Mouse (Mus musculus) liver, embryonic 13.5 days (tissue): ENCODE measurements around the gene Zbed6. TPM values are rescaled to one million over a fixed set of nuclear protein-coding genes. Genes with fewer than 3 reads are reported as not detected.

ENCODE experiments used
- ATAC-seq: fragments of 200-750 bp; cut with Nextera tagmentation; 2 replicates; pipeline ENCODE4 v1.8.0; 2017; ENCODE audit warnings: low read depth, mild to moderate bottlenecking, moderate number of reproducible peaks, moderate library complexity
- DNase-seq: peaks from one replicate; pipeline ENCODE4 v3.0.0; 2022
- H3K27ac ChIP-seq: fragments of 300-500 bp; sonication (generic); 2 replicates; pipeline ENCODE4 v1.5.1; 2015; ENCODE audit warnings: moderate library complexity, mild to moderate bottlenecking, inconsistent platforms
- H3K27me3 ChIP-seq: fragments of 300-500 bp; sonication (generic); 2 replicates; pipeline ENCODE4 v1.6.1; 2015; ENCODE audit warnings: mild to moderate bottlenecking, inconsistent platforms
- H3K36me3 ChIP-seq: fragments of 300-500 bp; sonication (generic); 2 replicates; pipeline ENCODE4 v1.6.1; 2015; ENCODE audit warnings: mild to moderate bottlenecking, inconsistent platforms
- H3K4me1 ChIP-seq: fragments of 300-500 bp; sonication (generic); replicated peaks from 2 replicates; pipeline ENCODE4 v1.6.1; 2015; ENCODE audit warnings: inconsistent platforms
- H3K4me2 ChIP-seq: fragments of 300-500 bp; sonication (generic); 2 replicates; pipeline ENCODE4 v1.6.1; 2015; ENCODE audit warnings: inconsistent platforms, mild to moderate bottlenecking, moderate library complexity
- H3K4me3 ChIP-seq: fragments of 300-500 bp; sonication (generic); replicated peaks from 2 replicates; pipeline ENCODE4 v1.5.1; 2015; ENCODE audit warnings: mild to moderate bottlenecking, inconsistent platforms
- H3K9ac ChIP-seq: fragments of 300-500 bp; sonication (generic); 2 replicates; pipeline ENCODE4 v1.6.1; 2015; ENCODE audit warnings: mild to moderate bottlenecking, inconsistent platforms
- H3K9me3 ChIP-seq: fragments of 300-500 bp; sonication (generic); replicated peaks from 2 replicates; pipeline ENCODE4 v1.6.1; 2016; ENCODE audit warnings: inconsistent platforms
- WGBS: fragments of 180-500 bp; shearing (Covaris S2); methylation state at CpG from one replicate; pipeline ENCODE4 v1.1.7; 2015; ENCODE audit not compliant: insufficient replicate concordance; 5-methylcytosine and 5-hydroxymethylcytosine counted together
- polyA plus RNA-seq: library from polyadenylated mRNA; unstranded; fragments of >200 nt; fragmentation: Nextera tagmentation; extraction: Ambion mirVana; gene quantifications from 2 replicates; pipeline ENCODE4 v1.2.1, GENCODE M21; 2015

Zbed6 gene
- polyA plus RNA-seq, 1 experiment from 2014 or later, result not detected

GRCm38 (mm10) chr1:133618311-133618710 lies 42.4 kb downstream of the Zbed6 start:
- Histone ChIP-seq H3K9me3 (no peaks in the 10 kb centered on the region), H3K9ac (0 out of 2 replicates have a peak overlapping the region, but pooled peaks have one; percentile 7), H3K27me3 (no peaks in the 10 kb centered on the region), H3K4me1 (peaks cover 22% of the 10 kb centered on the region), H3K4me3 (no peak overlapping the region), H3K36me3 (peaks cover 49% of the 10 kb centered on the region), H3K4me2 (no peak overlapping the region), H3K27ac (peak overlapping the region; percentile 48)
- WGBS, result 54% methylated on average over 8 of the region's 8 CpGs
- ATAC-seq, result peak; percentile 77
- no peak for DNase-seq

- H3K9me3 ChIP-seq, result no peaks in the 10 kb centered on the region
- no peak overlapping the region for H3K9ac ChIP-seq
- peaks cover 45% of the 10 kb centered on the region for H3K36me3 ChIP-seq
- peak; percentile 75 for ATAC-seq
- peaks cover 22% of the 10 kb centered on the region for H3K4me1 ChIP-seq
- H3K4me2 ChIP-seq, result no peak overlapping the region
- no peaks in the 10 kb centered on the region for H3K27me3 ChIP-seq
- H3K27ac ChIP-seq, result peak overlapping the region; percentile 48
- WGBS, result 11% methylated on average over 2 of the region's 2 CpGs
- DNase-seq, result no peak
- no peak overlapping the region for H3K4me3 ChIP-seq
Observed at GRCm38 (mm10) chr1:133617908-133618307, 42.8 kb downstream of the Zbed6 start.

GRCm38 (mm10) chr1:133613817-133614216 lies 46.9 kb downstream of the Zbed6 start:
- Histone ChIP-seq H3K27ac (no peak overlapping the region), H3K4me2 (no peak overlapping the region), H3K27me3 (no peaks in the 10 kb centered on the region), H3K4me1 (peaks cover 27% of the 10 kb centered on the region), H3K9ac (no peak overlapping the region), H3K9me3 (no peaks in the 10 kb centered on the region), H3K36me3 (peaks cover 10% of the 10 kb centered on the region; the same call in 1 of the 2 replicates), H3K4me3 (no peak overlapping the region)
- WGBS, result 66% methylated on average over 3 of the region's 3 CpGs
- ATAC-seq (no peak), DNase-seq (no peak)

- Histone ChIP-seq H3K27ac (no peak overlapping the region), H3K9ac (no peak overlapping the region), H3K27me3 (no peaks in the 10 kb centered on the region), H3K4me3 (no peak overlapping the region), H3K4me2 (no peak overlapping the region), H3K9me3 (no peaks in the 10 kb centered on the region), H3K4me1 (peaks cover 30% of the 10 kb centered on the region), H3K36me3 (peaks cover 23% of the 10 kb centered on the region)
- 56% methylated on average over 1 of the region's 1 CpGs for WGBS
- no peak for DNase-seq
- no peak for ATAC-seq
Observed at GRCm38 (mm10) chr1:133611436-133611835, 49.2 kb downstream of the Zbed6 start.

- no peaks in the 10 kb centered on the region for H3K27me3 ChIP-seq
- DNase-seq (no peak), ATAC-seq (no peak)
- H3K27ac ChIP-seq, result no peak overlapping the region
- peak overlapping the region; percentile 31 for H3K4me3 ChIP-seq
- H3K36me3 ChIP-seq, result peaks cover 31% of the 10 kb centered on the region
- WGBS, result 53% methylated on average over 6 of the region's 6 CpGs
- 0 out of 2 replicates have a peak overlapping the region, but pooled peaks have one; percentile 13 for H3K9ac ChIP-seq
- no peaks in the 10 kb centered on the region for H3K9me3 ChIP-seq
- peaks cover 31% of the 10 kb centered on the region for H3K4me1 ChIP-seq
- peak overlapping the region; percentile 40 for H3K4me2 ChIP-seq
Observed at GRCm38 (mm10) chr1:133610601-133611000, 50.1 kb downstream of the Zbed6 start.

- H3K4me2 ChIP-seq, result peak within 1 kb of the TSS; percentile 79
- H3K9me3 ChIP-seq, result no peaks in the 10 kb centered on the region
- no peaks in the 10 kb centered on the region for H3K27me3 ChIP-seq
- peak within 1 kb of the TSS; percentile 91 for H3K9ac ChIP-seq
- H3K4me1 ChIP-seq, result peaks cover 38% of the 10 kb centered on the region
- peak within 1 kb of the TSS; percentile 88 for H3K4me3 ChIP-seq
- peaks cover 38% of the 10 kb centered on the region for H3K36me3 ChIP-seq
- WGBS, result under 1% methylated on average over 73 of the region's 73 CpGs
- peak; percentile 97 for ATAC-seq
- DNase-seq, result peak; percentile 92
- H3K27ac ChIP-seq, result peak within 1 kb of the TSS; percentile 83
Observed at GRCm38 (mm10) chr1:133609771-133610502, 50.7 kb downstream of the Zbed6 start, which contains the start of gene Snrpe. Gene Snrpe (minus strand): TSS chr1:133610291.

Other genes with a start within 250 kb of the Zbed6 start
- 1.3 and 1.5 TPM in 2 replicates for gene Sox13, start 236.5 kb downstream of the Zbed6 start, polyA plus RNA-seq
- gene Snrpe, start 50.6 kb downstream of the Zbed6 start, polyA plus RNA-seq, result 501 and 514 TPM in 2 replicates
- 0.97 and 1.2 TPM in 2 replicates for gene Gm38394, start 433 bp upstream of the Zbed6 start, polyA plus RNA-seq
- 0.28 and 0.65 TPM in 2 replicates for gene Lax1, start 29.2 kb upstream of the Zbed6 start, polyA plus RNA-seq
- 27.5 and 28.8 TPM in 2 replicates for gene Atp2b4, start 140.2 kb upstream of the Zbed6 start, polyA plus RNA-seq
- 0.07 and 0.22 TPM in 2 replicates for gene Optc, start 247.1 kb upstream of the Zbed6 start, polyA plus RNA-seq